Mouse (Mus musculus) left cerebral cortex, adult 8-10 months (tissue): ENCODE results near the gene Lactb. TPM values are rescaled to one million over a fixed set of nuclear protein-coding genes. Genes with fewer than 3 reads are reported as not detected.
"Not testable (repeated sequence)": the region's sequence is repeated elsewhere in the genome, so short reads cannot be mapped to it uniquely, and the experiment has no call there.

Source experiments
- DNase-seq, 2 experiments: peaks; one replicate each; pipeline ENCODE4 v3.0.0; 2022; ENCODE audit warnings: low spot score in 2 of 2
- total RNA-seq, 4 experiments: library from RNA; stranded (reverse); gene quantifications; 2 replicates each; pipeline ENCODE4 v1.2.4; 2022

Lactb gene
- total RNA-seq, 4 experiments from 2014 or later = 16.8 to 18.9 (median 18.3) TPM

- no peak for DNase-seq
Observed at GRCm38 (mm10) chr9:66920488-66921279, 54.6 kb downstream of the Lactb start.

GRCm38 (mm10) chr9:66919981-66920380 lies 55.3 kb downstream of the Lactb start:
- no peak for DNase-seq

GRCm38 (mm10) chr9:66919382-66919971 lies 55.8 kb downstream of the Lactb start, which contains the start of gene Rab8b:
Rab8b (minus strand) TSS chr9:66919687.
- peak; percentile 81 to 95 for DNase-seq

- DNase-seq = no peak
Observed at GRCm38 (mm10) chr9:66918672-66919330, 56.5 kb downstream of the Lactb start.

- no peak for DNase-seq
Observed at GRCm38 (mm10) chr9:66917892-66918255, 57.4 kb downstream of the Lactb start.

GRCm38 (mm10) chr9:66917216-66917891 lies 57.9 kb downstream of the Lactb start:
- DNase-seq = no peak

GRCm38 (mm10) chr9:66915869-66916785 lies 59.2 kb downstream of the Lactb start:
- no peak for DNase-seq

GRCm38 (mm10) chr9:66915401-66915800 lies 59.9 kb downstream of the Lactb start:
- no peak for DNase-seq

- DNase-seq = no peak
Observed at GRCm38 (mm10) chr9:66914540-66914939, 60.7 kb downstream of the Lactb start.

GRCm38 (mm10) chr9:66913254-66913934 lies 61.9 kb downstream of the Lactb start:
- not testable (repeated sequence) for DNase-seq

GRCm38 (mm10) chr9:66912304-66912703 lies 63.0 kb downstream of the Lactb start:
- no peak for DNase-seq

GRCm38 (mm10) chr9:66910677-66911076 lies 64.6 kb downstream of the Lactb start:
- no peak for DNase-seq

- no peak for DNase-seq
Observed at GRCm38 (mm10) chr9:66909922-66910321, 65.4 kb downstream of the Lactb start.

GRCm38 (mm10) chr9:66907746-66908397 lies 67.4 kb downstream of the Lactb start:
- DNase-seq = no peak

- no peak for DNase-seq
Observed at GRCm38 (mm10) chr9:66907126-66907525, 68.2 kb downstream of the Lactb start.

- DNase-seq = no peak
Observed at GRCm38 (mm10) chr9:66905990-66906389, 69.3 kb downstream of the Lactb start.
